Mouse (Mus musculus) C2C12 (cell line): Measurements from ENCODE around the gene Timm29. TPM values are rescaled to one million over a fixed set of nuclear protein-coding genes. Genes with fewer than 3 reads are reported as not detected.

ENCODE experiments used
- H3K27me3 ChIP-seq: one replicate; pipeline ENCODE4 v1.6.1; 2011; ENCODE audit not compliant: control insufficient read depth, insufficient read depth, insufficient read length
- H3K36me3 ChIP-seq: one replicate; pipeline ENCODE4 v1.6.1; 2011; ENCODE audit not compliant: control insufficient read depth, insufficient read depth
- H3K4me3 ChIP-seq: one replicate; pipeline ENCODE4 v1.5.1; 2011; ENCODE audit warnings: mild to moderate bottlenecking, control low read depth; ENCODE audit not compliant: poor library complexity, insufficient read depth, severe bottlenecking
- H3K79me2 ChIP-seq: one replicate; pipeline ENCODE4 v1.6.1; 2011; ENCODE audit not compliant: control insufficient read depth, insufficient read depth
- H3K79me3 ChIP-seq: one replicate; pipeline ENCODE4 v1.6.1; 2011; ENCODE audit warnings: low read depth, control low read depth
- H3ac ChIP-seq: one replicate; pipeline ENCODE3; 2011; ENCODE audit warnings: low read depth; ENCODE audit not compliant: control insufficient read depth, insufficient read length
- CEBPB ChIP-seq: IDR thresholded peaks from one replicate; pipeline ENCODE4 v1.6.1; 2011; ENCODE audit warnings: low read depth, mild to moderate bottlenecking, control low read depth, moderate library complexity
- CTCF ChIP-seq: IDR thresholded peaks from one replicate; pipeline ENCODE4 v1.5.1; 2011; ENCODE audit not compliant: control insufficient read depth, insufficient read depth, insufficient read length
- FOSL1 ChIP-seq: IDR thresholded peaks from one replicate; pipeline ENCODE4 v1.8.0; 2011; ENCODE audit warnings: mild to moderate bottlenecking, low read length; ENCODE audit not compliant: poor library complexity, insufficient read depth, severe bottlenecking
- MAX ChIP-seq: IDR thresholded peaks from one replicate; pipeline ENCODE4 v1.6.1; 2011; ENCODE audit warnings: mild to moderate bottlenecking, control low read depth
- MYOD1 ChIP-seq: IDR thresholded peaks from one replicate; pipeline ENCODE4 v1.6.1; 2011; ENCODE audit warnings: low read depth; ENCODE audit not compliant: control insufficient read depth, insufficient read length
- MYOG ChIP-seq: IDR thresholded peaks from one replicate; pipeline ENCODE4 v1.6.1; 2011; ENCODE audit not compliant: control insufficient read depth, insufficient read length; ENCODE audit errors: extremely low read depth
- USF1 ChIP-seq: IDR thresholded peaks from one replicate; pipeline ENCODE4 v1.6.1; 2011; ENCODE audit warnings: low read depth, mild to moderate bottlenecking, control low read depth, moderate library complexity
- polyA plus RNA-seq: library from polyadenylated mRNA; unstranded; fragments of >200 nt; fragmentation: generic; extraction: Trizol; gene quantifications from one replicate; pipeline ENCODE4 v1.2.1, GENCODE M21; 2012; ENCODE audit warnings: missing spikeins

Timm29 gene
- polyA plus RNA-seq, 1 experiment = 20.8 TPM

DNA sequence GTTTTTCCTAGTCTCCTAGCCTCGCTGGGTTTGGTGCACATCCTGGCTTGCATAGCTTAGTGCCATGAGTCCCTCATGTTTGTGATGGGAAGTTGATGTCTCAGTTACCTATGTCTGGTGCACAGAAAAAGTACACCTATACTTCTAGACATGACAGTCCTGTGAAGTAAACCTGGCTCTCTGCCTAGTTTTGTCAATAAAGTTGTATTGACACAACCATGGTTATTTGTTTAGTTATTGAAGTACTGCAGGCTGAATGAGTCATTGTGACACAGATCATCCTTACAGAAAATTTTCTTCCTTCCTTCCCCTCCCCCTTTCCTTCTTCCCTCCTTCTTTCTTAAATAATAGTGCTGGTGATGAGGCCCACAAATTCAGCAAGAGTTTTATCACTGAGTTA, 28.1 kb upstream of the Timm29 start:
- no peaks in the 10 kb centered on the region for H3K27me3 ChIP-seq
- no peak for TF ChIP-seq CEBPB
- no peak for TF ChIP-seq USF1
- no peak for TF ChIP-seq CTCF
- TF ChIP-seq FOSL1 = no peak
- no peak for TF ChIP-seq MYOG
- no peak for TF ChIP-seq MAX
- TF ChIP-seq MYOD1 = no peak
- peaks cover 8% of the 10 kb centered on the region for H3K36me3 ChIP-seq
- peaks cover 100% of the 10 kb centered on the region for H3K79me2 ChIP-seq
- H3K79me3 ChIP-seq = peaks cover 68% of the 10 kb centered on the region
- no peak overlapping the region for H3K4me3 ChIP-seq
- H3ac ChIP-seq = no peak overlapping the region

DNA sequence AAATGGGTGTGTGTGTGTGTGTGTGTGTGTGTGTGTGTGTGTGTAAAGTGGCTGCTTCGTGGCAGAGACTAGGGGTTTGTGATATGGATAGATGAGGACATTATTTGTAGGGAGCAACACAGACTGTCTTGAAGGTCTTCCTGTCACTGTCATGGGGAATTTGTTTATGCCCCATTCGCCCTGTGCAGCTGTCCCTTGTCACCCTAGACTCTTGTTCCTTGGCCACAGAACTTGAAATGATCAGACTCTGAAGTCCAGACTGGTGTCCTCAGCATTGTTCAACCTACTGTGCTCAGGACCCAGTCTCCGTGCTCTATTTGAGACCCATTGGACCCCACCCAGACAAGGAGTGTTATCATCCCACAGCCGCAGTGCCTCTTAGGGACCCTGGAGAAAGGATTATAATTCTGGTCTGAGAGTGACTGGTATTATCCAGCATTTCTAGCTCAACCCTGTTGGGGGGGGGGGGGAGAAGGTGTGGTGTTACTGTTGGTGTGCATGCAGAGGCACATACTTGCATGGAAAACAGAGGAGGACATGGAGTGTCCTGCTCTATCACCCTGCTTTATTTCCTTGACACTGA, 27.4 kb upstream of the Timm29 start:
- Histone ChIP-seq H3K4me3 (no peak overlapping the region), H3K79me2 (peaks cover 99% of the 10 kb centered on the region), H3K79me3 (peaks cover 64% of the 10 kb centered on the region), H3K27me3 (no peaks in the 10 kb centered on the region), H3ac (no peak overlapping the region), H3K36me3 (peaks cover 14% of the 10 kb centered on the region)
- TF ChIP-seq CEBPB = no peak
- TF ChIP-seq USF1 = no peak
- no peak for TF ChIP-seq CTCF
- TF ChIP-seq MYOD1 = no peak
- TF ChIP-seq FOSL1 = no peak
- TF ChIP-seq MYOG = no peak
- no peak for TF ChIP-seq MAX

DNA sequence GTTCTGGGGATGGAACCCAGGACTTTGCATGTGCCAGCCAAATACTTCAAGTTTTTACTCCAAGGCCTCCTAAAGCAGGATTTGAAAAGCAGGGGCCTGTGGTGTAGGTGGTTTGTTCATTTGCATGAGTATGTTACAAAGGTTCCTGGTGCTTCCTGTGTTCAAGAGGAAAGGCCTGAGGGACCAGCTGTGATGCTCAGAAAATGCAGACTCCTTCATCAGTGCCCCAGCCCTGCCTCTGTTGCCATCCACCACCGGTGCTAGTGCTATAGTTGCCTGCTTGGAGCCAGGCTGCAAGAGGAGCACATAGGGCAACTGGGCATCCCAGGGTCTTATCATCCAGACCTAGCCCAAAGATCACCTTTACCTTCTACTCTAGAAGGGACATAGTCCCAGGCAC, 26.0 kb upstream of the Timm29 start:
- H3K36me3 ChIP-seq = peaks cover 22% of the 10 kb centered on the region
- TF ChIP-seq CTCF = no peak
- no peak for TF ChIP-seq USF1
- TF ChIP-seq MYOG = no peak
- TF ChIP-seq MYOD1 = no peak
- no peak for TF ChIP-seq CEBPB
- TF ChIP-seq FOSL1 = no peak
- no peak for TF ChIP-seq MAX

DNA sequence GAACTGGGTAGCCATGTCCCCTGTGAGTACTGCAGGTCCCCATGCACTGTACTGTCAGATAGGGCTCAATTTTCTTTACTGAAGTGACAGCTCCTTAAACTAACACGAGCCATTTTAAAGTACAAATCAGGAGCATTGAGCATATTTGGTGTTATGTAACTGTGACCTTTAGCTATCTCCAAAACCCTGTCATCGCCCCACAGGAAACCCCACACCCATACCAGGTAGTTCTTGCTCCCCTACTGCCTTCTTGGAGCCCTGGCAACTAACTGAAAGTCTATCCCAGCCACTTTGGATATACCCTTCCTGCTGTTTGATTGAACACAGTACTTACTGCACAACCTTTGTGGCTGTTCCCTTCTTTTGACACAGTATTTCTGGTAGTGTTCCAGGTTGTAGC, 25.5 kb upstream of the Timm29 start:
- Histone ChIP-seq H3ac (no peak overlapping the region), H3K79me3 (peaks cover 52% of the 10 kb centered on the region), H3K79me2 (peaks cover 80% of the 10 kb centered on the region), H3K36me3 (peaks cover 24% of the 10 kb centered on the region), H3K4me3 (no peak overlapping the region), H3K27me3 (no peaks in the 10 kb centered on the region)
- TF ChIP-seq MAX = no peak
- no peak for TF ChIP-seq FOSL1
- TF ChIP-seq CTCF = no peak
- no peak for TF ChIP-seq MYOD1
- TF ChIP-seq CEBPB = no peak

More for the DNA sequence above, 26.0 kb upstream of the Timm29 start:
- Histone ChIP-seq H3K79me3 (peaks cover 54% of the 10 kb centered on the region), H3ac (no peak overlapping the region), H3K27me3 (no peaks in the 10 kb centered on the region), H3K4me3 (no peak overlapping the region), H3K79me2 (peaks cover 85% of the 10 kb centered on the region)

DNA sequence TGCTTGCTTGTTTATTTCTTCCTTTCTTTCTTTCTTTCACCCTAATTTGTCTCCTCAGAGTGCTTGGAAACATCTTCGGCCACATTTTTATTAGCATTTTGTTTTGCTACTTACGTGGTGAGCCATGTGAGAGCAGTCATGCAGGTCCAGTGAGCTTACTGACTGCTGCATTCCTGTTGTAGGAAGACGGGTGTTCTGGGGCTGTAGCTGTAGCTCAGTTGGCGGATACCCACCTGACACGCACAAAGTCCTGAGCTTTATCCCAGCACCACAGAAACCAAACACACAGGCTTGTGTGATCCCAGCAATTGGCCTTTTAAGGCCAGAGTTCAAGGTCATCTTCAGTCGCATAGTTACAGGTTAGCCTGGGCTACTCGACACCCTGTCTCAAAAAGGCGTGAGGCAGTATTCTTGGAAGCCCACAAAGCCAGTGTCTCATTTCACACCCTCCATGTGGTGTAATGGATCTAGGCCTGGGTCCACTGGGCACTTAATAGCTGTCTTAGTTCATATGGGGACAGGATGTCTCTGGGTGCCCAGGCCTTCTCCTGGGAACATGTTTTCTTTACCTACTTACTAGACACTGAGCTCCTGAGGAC, 23.8 kb upstream of the Timm29 start:
- no peak for TF ChIP-seq MYOG
- no peak for TF ChIP-seq USF1
- TF ChIP-seq CTCF = no peak
- no peak for TF ChIP-seq MYOD1
- no peak for TF ChIP-seq FOSL1
- TF ChIP-seq CEBPB = no peak
- TF ChIP-seq MAX = no peak
- no peaks in the 10 kb centered on the region for H3K27me3 ChIP-seq
- H3K79me2 ChIP-seq = peaks cover 63% of the 10 kb centered on the region
- no peak overlapping the region for H3K4me3 ChIP-seq
- H3K79me3 ChIP-seq = peaks cover 42% of the 10 kb centered on the region
- peaks cover 33% of the 10 kb centered on the region for H3K36me3 ChIP-seq
- no peak overlapping the region for H3ac ChIP-seq

DNA sequence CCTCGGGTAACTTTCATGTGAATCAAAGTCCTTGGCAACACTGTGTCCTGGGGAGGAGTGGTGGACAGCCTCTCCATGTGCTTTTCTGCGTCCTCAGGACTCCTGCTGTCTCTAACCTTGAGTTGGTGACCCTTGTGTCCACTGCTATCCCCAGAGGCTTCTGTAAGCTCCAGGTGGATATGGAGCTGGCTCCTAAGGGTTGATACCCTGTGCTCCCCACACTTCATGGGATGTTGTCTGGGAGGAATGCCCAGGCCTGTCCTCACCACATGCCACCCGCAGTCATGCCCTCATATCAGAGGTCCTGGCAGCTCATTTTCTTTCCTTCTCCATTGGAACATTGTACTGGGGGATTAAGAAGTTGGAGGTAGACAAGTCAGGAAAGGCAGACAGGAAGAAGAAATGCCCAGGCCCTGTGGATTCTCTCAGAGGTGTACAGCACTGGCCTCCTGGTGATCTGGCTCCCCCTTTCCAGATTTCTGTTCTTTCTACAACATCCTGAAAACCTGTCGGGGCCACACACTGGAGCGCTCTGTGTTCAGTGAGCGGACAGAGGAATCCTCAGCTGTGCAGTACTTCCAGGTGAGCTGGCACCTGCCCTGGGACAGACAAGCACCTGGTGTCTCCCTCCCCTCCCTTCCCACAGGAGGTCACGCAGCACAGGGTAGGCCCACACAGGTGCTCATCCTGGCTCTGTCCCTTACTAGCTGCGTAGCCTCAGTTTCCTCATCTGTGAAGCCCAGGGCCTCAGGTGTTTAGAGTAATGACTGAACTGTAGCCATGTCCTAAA, 18.3 kb upstream of the Timm29 start:
- Histone ChIP-seq H3K4me3 (no peak overlapping the region), H3K79me3 (peaks cover under 1% of the 10 kb centered on the region), H3K27me3 (no peaks in the 10 kb centered on the region), H3K36me3 (peaks cover 54% of the 10 kb centered on the region), H3ac (no peak overlapping the region), H3K79me2 (peaks cover 8% of the 10 kb centered on the region)
- no peak for TF ChIP-seq CEBPB
- no peak for TF ChIP-seq MYOG
- TF ChIP-seq MYOD1 = no peak
- TF ChIP-seq MAX = no peak
- TF ChIP-seq FOSL1 = no peak
